10 mouse cellular contexts compared by ENCODE assay signal in genomic region chr6:120199638-120200394, GRCm38 (mm10).
DNase-seq lines count a peak whose midpoint lies in the region; ATAC-seq and TF ChIP-seq lines count a peak whose summit lies in the region.
"Had no signal": no experiment of that assay in that cellular context is flagged by ENCODE, and none has a peak within 500 bp of the region (broad histone marks: within the 10 kb centered on the region; RNA-seq: fewer than 3 reads in every experiment).

No protein-coding gene starts in this region.

- no peak for TF ChIP-seq POLR2A in cerebellum, adult 2 months (IDR thresholded peaks at IDR 0.05; ENCODE audit: borderline replicate concordance, insufficient read depth, low read length)

- no peak overlapping the region for H3K27ac ChIP-seq in hindbrain, embryonic 11.5 days (ENCODE audit: low read depth, low read length)
- H3K27ac ChIP-seq in cerebellum, adult 2 months (ENCODE audit: insufficient read depth, low read length): no peak overlapping the region
- H3K27ac ChIP-seq: heart, embryonic 13.5 days; limb, embryonic 12.5 days had no signal

- no peak for TF ChIP-seq CTCF in cerebellum, adult 2 months (IDR thresholded peaks at IDR 0.05; ENCODE audit: borderline replicate concordance, insufficient read depth, low read depth, low read length)

- no peak overlapping the region for H3K4me2 ChIP-seq in hindbrain, embryonic 11.5 days (replicated peaks; ENCODE audit: low read depth, low read length)
- H3K4me2 ChIP-seq: heart, embryonic 13.5 days; limb, embryonic 12.5 days had no signal

- ATAC-seq in hindbrain, embryonic 11.5 days (ENCODE audit: low FRiP score): peak; percentile 33; the same call in 1 of the 2 replicates

- WGBS in hindbrain, embryonic 11.5 days: 26% methylated on average over 10 of the region's 10 CpGs
- WGBS in cerebellum, adult 2 months: 55% methylated on average over 10 of the region's 10 CpGs

- H3K4me3 ChIP-seq in hindbrain, embryonic 11.5 days (ENCODE audit: low read depth, low read length): no peak overlapping the region
- H3K4me3 ChIP-seq in cerebellum, adult 2 months (replicated peaks; ENCODE audit: insufficient read depth, low read depth, low read length): no peak overlapping the region
- H3K4me3 ChIP-seq: heart, embryonic 13.5 days; limb, embryonic 12.5 days had no signal

- H3K4me1 ChIP-seq in hindbrain, embryonic 11.5 days (replicated peaks; ENCODE audit: control insufficient read depth, insufficient read depth, low read length): peaks cover 2% of the 10 kb centered on the region; the same call in 1 of the 2 replicates
- no peaks in the 10 kb centered on the region for H3K4me1 ChIP-seq in cerebellum, adult 2 months (ENCODE audit: control insufficient read depth, insufficient read depth, low read length)

- intact Hi-C loops in heart, postnatal 10 days (cut with DNase I): loop anchor here (2.0 to 5.0 kb wide), 2 partner anchors 253 to 407 kb away; no protein-coding TSS in a partner anchor

- no peak overlapping the region for H3K9ac ChIP-seq in hindbrain, embryonic 11.5 days (ENCODE audit: low read depth, low read length)
- H3K9ac ChIP-seq: heart, embryonic 13.5 days; limb, embryonic 12.5 days had no signal

- no peaks in the 10 kb centered on the region for H3K27me3 ChIP-seq in hindbrain, embryonic 11.5 days (ENCODE audit: control insufficient read depth, insufficient read depth, low read length)
- no peaks in the 10 kb centered on the region for H3K27me3 ChIP-seq in cerebellum, adult 2 months (ENCODE audit: control insufficient read depth, insufficient read depth, low read length)

- no peaks in the 10 kb centered on the region for H3K36me3 ChIP-seq in hindbrain, embryonic 11.5 days (ENCODE audit: control insufficient read depth, insufficient read depth, low read length)
- H3K36me3 ChIP-seq: heart, embryonic 13.5 days; limb, embryonic 12.5 days had no signal

- peak; percentile 56 for DNase-seq in CD4-positive, CD25-positive, alpha-beta regulatory T cell, adult 2 months (ENCODE audit: low read depth, low spot score)
- DNase-seq in NIH3T3 (ENCODE audit: low read depth): peak; percentile 36
- DNase-seq in hindbrain, embryonic 11.5 days (ENCODE audit: low spot score): peak; percentile 65
- peak; percentile 84 for DNase-seq in naive thymus-derived CD4-positive, alpha-beta T cell, adult 2 months (ENCODE audit: low read depth)
- DNase-seq in cerebellum, adult 2 months: no peak
- no peak for DNase-seq in heart, postnatal 10 days
- no peak for DNase-seq in frontal cortex, postnatal 10 days (ENCODE audit: low spot score in 2 of 2)
- no peak for DNase-seq in ovary, postnatal 36 days (ENCODE audit: low spot score)

- no peaks in the 10 kb centered on the region for H3K9me3 ChIP-seq in hindbrain, embryonic 11.5 days (ENCODE audit: control insufficient read depth, low read length)
- H3K9me3 ChIP-seq: heart, embryonic 13.5 days; limb, embryonic 12.5 days had no signal

Comparison
In these comparisons a context has a peak if more than half of its experiments do, and no peak if none do; other contexts are left out.
1. DNase-seq: peak in CD4-positive, CD25-positive, alpha-beta regulatory T cell, adult 2 months (single experiment), NIH3T3 (single experiment), hindbrain, embryonic 11.5 days (single experiment) and naive thymus-derived CD4-positive, alpha-beta T cell, adult 2 months (single experiment); none in cerebellum, adult 2 months (0 of 2), heart, postnatal 10 days (0 of 2), frontal cortex, postnatal 10 days (0 of 2) and ovary, postnatal 36 days (single experiment).